Mouse (Mus musculus) heart, postnatal 0 days (tissue): ENCODE measurements around the gene Map3k20. TPM values are rescaled to one million over a fixed set of nuclear protein-coding genes. Genes with fewer than 3 reads are reported as not detected.

ENCODE experiments used
- ATAC-seq: fragments of 200-750 bp; cut with Nextera tagmentation; 2 replicates; pipeline ENCODE4 v1.8.0; 2017; ENCODE audit warnings: low read depth, moderate number of reproducible peaks, moderate library complexity; ENCODE audit not compliant: insufficient read depth
- DNase-seq: peaks from one replicate; pipeline ENCODE4 v3.0.0-alpha.2; 2016; ENCODE audit warnings: low spot score
- H3K27ac ChIP-seq: fragments of 300-500 bp; sonication (generic); 2 replicates; pipeline ENCODE4 v1.5.1; 2014; ENCODE audit warnings: low read depth, mild to moderate bottlenecking
- H3K27me3 ChIP-seq: fragments of 300-500 bp; sonication (generic); 2 replicates; pipeline ENCODE4 v1.6.1; 2014; ENCODE audit warnings: low read length, mixed read lengths; ENCODE audit not compliant: control insufficient read depth, insufficient read depth
- H3K36me3 ChIP-seq: fragments of 300-500 bp; sonication (generic); replicated peaks from 2 replicates; pipeline ENCODE4 v1.6.1; 2014; ENCODE audit warnings: low read length, mixed read lengths; ENCODE audit not compliant: control insufficient read depth, insufficient read depth
- H3K4me1 ChIP-seq: fragments of 300-500 bp; sonication (generic); 2 replicates; pipeline ENCODE4 v1.6.1; 2014; ENCODE audit warnings: antibody characterized with exemption; ENCODE audit not compliant: control insufficient read depth, insufficient read depth
- H3K4me2 ChIP-seq: fragments of 300-500 bp; sonication (generic); 2 replicates; pipeline ENCODE4 v1.6.1; 2014; ENCODE audit warnings: low read depth, mild to moderate bottlenecking, low read length, moderate library complexity
- H3K4me3 ChIP-seq: fragments of 300-500 bp; sonication (generic); 2 replicates; pipeline ENCODE4 v1.5.1; 2014; ENCODE audit warnings: low read depth, low read length
- H3K9ac ChIP-seq: fragments of 300-500 bp; sonication (generic); replicated peaks from 2 replicates; pipeline ENCODE4 v1.6.1; 2014; ENCODE audit warnings: low read depth, low read length, mixed read lengths
- H3K9me3 ChIP-seq: fragments of 300-500 bp; sonication (generic); replicated peaks from 2 replicates; pipeline ENCODE4 v1.6.1; 2016; ENCODE audit warnings: low read length; ENCODE audit not compliant: control insufficient read depth
- CTCF ChIP-seq: IDR thresholded peaks from 2 replicates; pipeline ENCODE4 v1.5.1; 2016; ENCODE audit warnings: antibody characterized with exemption, control low read depth, low read depth
- EP300 ChIP-seq: IDR thresholded peaks from 2 replicates; pipeline ENCODE4 v1.6.1; 2016; ENCODE audit warnings: antibody characterized with exemption, low read depth
- WGBS: fragments of 180-500 bp; shearing (Covaris S2); extraction: QIAGEN DNeasy Blood & Tissue Kit; methylation state at CpG from one replicate; pipeline ENCODE4 v1.1.7; 2014; 5-methylcytosine and 5-hydroxymethylcytosine counted together
- polyA plus RNA-seq: library from polyadenylated mRNA; unstranded; fragments of >200 nt; fragmentation: Nextera tagmentation; extraction: Ambion mirVana; gene quantifications from 2 replicates; pipeline ENCODE4 v1.2.1, GENCODE M21; 2015
- total RNA-seq: library from RNA; depleted of rRNA; stranded (reverse); fragments of >200 nt; gene quantifications from 2 replicates; pipeline ENCODE4 v1.2.3, GENCODE M21; 2014; ENCODE audit warnings: low replicate concordance

Map3k20 gene
- total and polyA plus RNA-seq, 2 experiments from 2014 or later = 26.1 to 95.0 TPM

- H3K4me3 ChIP-seq = peak overlapping the region; percentile 1; the same call in 1 of the 2 replicates
- peaks cover 30% of the 10 kb centered on the region for H3K4me1 ChIP-seq
- TF ChIP-seq EP300 (no peak), CTCF (no peak)
- H3K27me3 ChIP-seq = no peaks in the 10 kb centered on the region
- H3K27ac ChIP-seq = peak overlapping the region; percentile 86
- H3K9me3 ChIP-seq = no peaks in the 10 kb centered on the region
- H3K36me3 ChIP-seq = peaks cover 35% of the 10 kb centered on the region
- H3K9ac ChIP-seq = no peak overlapping the region; the same call in 1 of the 2 replicates
- ATAC-seq (peak; percentile 57), DNase-seq (peak; percentile 65)
- peak overlapping the region; percentile 53 for H3K4me2 ChIP-seq
- WGBS = 2% methylated on average over 6 of the region's 6 CpGs
Observed at GRCm38 (mm10) chr2:72369140-72369600, 83.7 kb downstream of the Map3k20 start.

- DNase-seq (no peak), ATAC-seq (no peak)
- no peaks in the 10 kb centered on the region for H3K27me3 ChIP-seq
- no peak overlapping the region for H3K9ac ChIP-seq
- peaks cover 45% of the 10 kb centered on the region for H3K36me3 ChIP-seq
- H3K4me3 ChIP-seq = no peak overlapping the region
- H3K4me2 ChIP-seq = no peak overlapping the region
- no peak overlapping the region for H3K27ac ChIP-seq
- no peak for TF ChIP-seq CTCF
- TF ChIP-seq EP300 = no peak
- H3K9me3 ChIP-seq = no peaks in the 10 kb centered on the region
- H3K4me1 ChIP-seq = peaks cover 20% of the 10 kb centered on the region
- 82% methylated on average over 13 of the region's 13 CpGs for WGBS
Observed at GRCm38 (mm10) chr2:72372136-72372535, 86.7 kb downstream of the Map3k20 start.

- TF ChIP-seq CTCF (no peak), EP300 (no peak)
- H3K27me3 ChIP-seq = no peaks in the 10 kb centered on the region
- no peak overlapping the region for H3K4me3 ChIP-seq
- DNase-seq = no peak
- H3K4me2 ChIP-seq = no peak overlapping the region
- no peak for ATAC-seq
- H3K36me3 ChIP-seq = peaks cover 59% of the 10 kb centered on the region
- peaks cover 9% of the 10 kb centered on the region for H3K4me1 ChIP-seq
- no peaks in the 10 kb centered on the region for H3K9me3 ChIP-seq
- 85% methylated on average over 3 of the region's 3 CpGs for WGBS
- H3K27ac ChIP-seq = no peak overlapping the region
- H3K9ac ChIP-seq = no peak overlapping the region
Observed at GRCm38 (mm10) chr2:72374076-72374475, 88.6 kb downstream of the Map3k20 start.

GRCm38 (mm10) chr2:72375877-72376276 lies 90.4 kb downstream of the Map3k20 start:
- Histone ChIP-seq H3K9ac (no peak overlapping the region), H3K36me3 (peaks cover 72% of the 10 kb centered on the region), H3K27ac (peak overlapping the region; percentile 44; the same call in 1 of the 2 replicates), H3K4me1 (peaks cover 6% of the 10 kb centered on the region; the same call in 1 of the 2 replicates), H3K9me3 (no peaks in the 10 kb centered on the region), H3K4me2 (no peak overlapping the region), H3K27me3 (no peaks in the 10 kb centered on the region), H3K4me3 (no peak overlapping the region)
- DNase-seq (no peak), ATAC-seq (no peak)
- TF ChIP-seq EP300 = no peak
- TF ChIP-seq CTCF = no peak
- 59% methylated on average over 3 of the region's 3 CpGs for WGBS

GRCm38 (mm10) chr2:72376946-72377345 lies 91.5 kb downstream of the Map3k20 start:
- WGBS = 92% methylated on average over 5 of the region's 5 CpGs
- no peak for TF ChIP-seq CTCF
- TF ChIP-seq EP300 = no peak
- Histone ChIP-seq H3K9me3 (no peaks in the 10 kb centered on the region), H3K27me3 (no peaks in the 10 kb centered on the region), H3K36me3 (peaks cover 64% of the 10 kb centered on the region), H3K4me1 (peaks cover 6% of the 10 kb centered on the region; the same call in 1 of the 2 replicates), H3K4me2 (no peak overlapping the region), H3K4me3 (no peak overlapping the region), H3K9ac (no peak overlapping the region), H3K27ac (no peak overlapping the region)
- ATAC-seq (no peak), DNase-seq (no peak)

- no peak overlapping the region for H3K27ac ChIP-seq
- ATAC-seq = no peak
- H3K9ac ChIP-seq = no peak overlapping the region
- H3K4me3 ChIP-seq = no peak overlapping the region
- peaks cover 3% of the 10 kb centered on the region for H3K4me1 ChIP-seq
- H3K36me3 ChIP-seq = peaks cover 48% of the 10 kb centered on the region
- WGBS = 91% methylated on average over 11 of the region's 11 CpGs
- no peak for DNase-seq
- no peaks in the 10 kb centered on the region for H3K27me3 ChIP-seq
- TF ChIP-seq EP300 (no peak), CTCF (no peak)
- H3K4me2 ChIP-seq = no peak overlapping the region
- H3K9me3 ChIP-seq = no peaks in the 10 kb centered on the region
Observed at GRCm38 (mm10) chr2:72379425-72379824, 94.0 kb downstream of the Map3k20 start.
